Mouse (Mus musculus) midbrain, embryonic 16.5 days (tissue): Measurements from ENCODE around the gene Dennd1a. TPM values are rescaled to one million over a fixed set of nuclear protein-coding genes. Genes with fewer than 3 reads are reported as not detected.

Experiments used
- ATAC-seq: fragments of 200-750 bp; cut with Nextera tagmentation; 2 replicates; pipeline ENCODE4 v1.8.0; 2017; ENCODE audit warnings: moderate TSS enrichment
- H3K27ac ChIP-seq: fragments of 300-500 bp; sonication (generic); 2 replicates; pipeline ENCODE4 v1.5.1; 2014; ENCODE audit warnings: mild to moderate bottlenecking, low read length, mixed read lengths
- H3K27me3 ChIP-seq: fragments of 300-500 bp; sonication (generic); 2 replicates; pipeline ENCODE4 v1.6.1; 2014; ENCODE audit warnings: low read depth, low read length, mixed read lengths; ENCODE audit not compliant: control insufficient read depth, insufficient read depth
- H3K36me3 ChIP-seq: fragments of 300-500 bp; sonication (generic); 2 replicates; pipeline ENCODE4 v1.6.1; 2014; ENCODE audit warnings: mild to moderate bottlenecking, low read length, moderate library complexity, mixed read lengths; ENCODE audit not compliant: control insufficient read depth, insufficient read depth
- H3K4me1 ChIP-seq: fragments of 300-500 bp; sonication (generic); 2 replicates; pipeline ENCODE4 v1.6.1; 2014; ENCODE audit warnings: mild to moderate bottlenecking, low read length, mixed read lengths; ENCODE audit not compliant: control insufficient read depth, insufficient read depth
- H3K4me2 ChIP-seq: fragments of 300-500 bp; sonication (generic); 2 replicates; pipeline ENCODE4 v1.6.1; 2014; ENCODE audit warnings: mild to moderate bottlenecking, low read length, mixed read lengths
- H3K4me3 ChIP-seq: fragments of 300-500 bp; sonication (generic); 2 replicates; pipeline ENCODE4 v1.5.1; 2014; ENCODE audit warnings: low read depth, mild to moderate bottlenecking, low read length, moderate library complexity, mixed read lengths
- H3K9ac ChIP-seq: fragments of 300-500 bp; sonication (generic); 2 replicates; pipeline ENCODE4 v1.6.1; 2014; ENCODE audit warnings: low read depth, low read length, mixed read lengths
- H3K9me3 ChIP-seq: fragments of 300-500 bp; sonication (generic); replicated peaks from 2 replicates; pipeline ENCODE4 v1.6.1; 2014; ENCODE audit warnings: mild to moderate bottlenecking, low read length, mixed read lengths; ENCODE audit not compliant: control insufficient read depth, poor library complexity, severe bottlenecking
- WGBS: fragments of 180-500 bp; shearing (Covaris S2); extraction: QIAGEN DNeasy Blood & Tissue Kit; methylation state at CpG from one replicate; pipeline ENCODE4 v1.1.7; 2014; 5-methylcytosine and 5-hydroxymethylcytosine counted together
- polyA plus RNA-seq: library from polyadenylated mRNA; unstranded; fragments of >200 nt; fragmentation: Nextera tagmentation; extraction: Ambion mirVana; gene quantifications from 2 replicates; pipeline ENCODE4 v1.2.1, GENCODE M21; 2015

Gene Dennd1a
- polyA plus RNA-seq, 1 experiment from 2014 or later = 21.7 TPM

DNA sequence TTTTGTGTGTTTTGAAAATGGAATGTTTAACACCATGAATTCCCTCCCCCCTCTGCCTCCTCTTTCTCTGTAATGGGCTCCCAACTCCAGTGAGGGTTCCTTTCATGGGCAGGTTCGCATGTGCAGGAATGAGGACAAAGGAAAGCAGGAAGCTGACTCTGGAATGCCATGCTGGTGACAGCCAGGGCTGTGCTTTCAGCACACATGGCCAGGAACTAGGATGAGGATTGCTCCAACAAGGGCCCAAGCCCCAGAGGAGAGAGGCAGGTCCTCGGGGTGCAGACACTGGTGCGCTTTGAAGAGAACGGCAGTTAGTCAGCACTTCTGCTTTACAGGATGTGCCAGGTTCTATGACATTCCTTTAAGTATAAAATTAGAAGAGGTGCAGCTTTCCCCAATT is 444.5 kb downstream of the Dennd1a start:
- Histone ChIP-seq H3K4me3 (no peak overlapping the region), H3K36me3 (no peaks in the 10 kb centered on the region), H3K27ac (peak overlapping the region; percentile 83), H3K9ac (peak overlapping the region; percentile 34; the same call in 1 of the 2 replicates), H3K27me3 (no peaks in the 10 kb centered on the region), H3K9me3 (no peaks in the 10 kb centered on the region), H3K4me2 (no peak overlapping the region), H3K4me1 (peaks cover 18% of the 10 kb centered on the region)
- 16% methylated on average over 4 of the region's 4 CpGs for WGBS
- peak; percentile 69 for ATAC-seq

DNA sequence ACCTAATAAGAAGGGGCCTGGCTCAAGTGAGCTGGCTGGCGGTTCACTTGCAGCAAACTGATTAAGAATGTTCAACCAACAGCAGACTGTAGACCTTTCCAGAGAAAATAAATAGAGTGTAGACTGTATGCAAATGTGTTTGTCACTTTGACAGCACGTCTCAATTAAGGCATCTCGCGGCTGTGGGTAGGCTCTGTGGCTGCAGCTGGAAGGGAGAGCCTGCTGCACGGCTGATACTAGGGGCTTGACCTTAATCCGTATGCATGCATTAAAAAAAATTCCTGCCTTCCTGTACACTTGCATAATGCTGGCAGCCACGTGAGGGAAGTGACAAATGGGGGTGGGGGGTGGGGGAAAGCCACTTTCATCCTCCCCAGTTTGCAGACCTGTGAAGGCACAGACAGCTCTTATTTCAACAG is 445.0 kb downstream of the Dennd1a start:
- H3K9ac ChIP-seq = peak overlapping the region; percentile 34; the same call in 1 of the 2 replicates
- H3K27me3 ChIP-seq = no peaks in the 10 kb centered on the region
- H3K9me3 ChIP-seq = no peaks in the 10 kb centered on the region
- peak overlapping the region; percentile 2; the same call in 1 of the 2 replicates for H3K4me2 ChIP-seq
- H3K27ac ChIP-seq = peak overlapping the region; percentile 83
- peaks cover 18% of the 10 kb centered on the region for H3K4me1 ChIP-seq
- H3K36me3 ChIP-seq = no peaks in the 10 kb centered on the region
- ATAC-seq = peak; percentile 87
- WGBS = 3% methylated on average over 7 of the region's 7 CpGs
- no peak overlapping the region for H3K4me3 ChIP-seq

DNA sequence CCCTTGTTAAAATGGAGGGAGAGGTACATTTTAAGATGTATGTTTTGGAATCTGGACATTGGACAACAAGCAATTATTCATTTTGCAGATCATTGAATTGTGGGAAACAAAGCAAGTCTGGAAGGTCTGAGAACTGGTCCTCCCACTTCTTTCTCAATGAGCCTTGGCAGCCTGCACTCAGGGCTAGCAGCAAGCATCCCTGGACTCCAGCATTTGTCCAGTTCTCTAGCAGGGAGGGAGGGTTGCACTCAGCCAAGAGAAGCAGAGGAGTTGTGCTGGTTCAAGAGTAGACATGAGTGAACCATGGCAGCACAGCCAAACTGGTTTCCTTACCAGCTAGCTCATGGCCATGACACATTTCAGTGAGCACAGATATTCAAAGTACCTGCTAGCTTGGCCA is 447.3 kb downstream of the Dennd1a start:
- no peak for ATAC-seq
- Histone ChIP-seq H3K27ac (no peak overlapping the region), H3K9me3 (no peaks in the 10 kb centered on the region), H3K4me2 (no peak overlapping the region), H3K4me1 (peaks cover 18% of the 10 kb centered on the region), H3K4me3 (no peak overlapping the region), H3K36me3 (no peaks in the 10 kb centered on the region), H3K27me3 (no peaks in the 10 kb centered on the region), H3K9ac (no peak overlapping the region)

DNA sequence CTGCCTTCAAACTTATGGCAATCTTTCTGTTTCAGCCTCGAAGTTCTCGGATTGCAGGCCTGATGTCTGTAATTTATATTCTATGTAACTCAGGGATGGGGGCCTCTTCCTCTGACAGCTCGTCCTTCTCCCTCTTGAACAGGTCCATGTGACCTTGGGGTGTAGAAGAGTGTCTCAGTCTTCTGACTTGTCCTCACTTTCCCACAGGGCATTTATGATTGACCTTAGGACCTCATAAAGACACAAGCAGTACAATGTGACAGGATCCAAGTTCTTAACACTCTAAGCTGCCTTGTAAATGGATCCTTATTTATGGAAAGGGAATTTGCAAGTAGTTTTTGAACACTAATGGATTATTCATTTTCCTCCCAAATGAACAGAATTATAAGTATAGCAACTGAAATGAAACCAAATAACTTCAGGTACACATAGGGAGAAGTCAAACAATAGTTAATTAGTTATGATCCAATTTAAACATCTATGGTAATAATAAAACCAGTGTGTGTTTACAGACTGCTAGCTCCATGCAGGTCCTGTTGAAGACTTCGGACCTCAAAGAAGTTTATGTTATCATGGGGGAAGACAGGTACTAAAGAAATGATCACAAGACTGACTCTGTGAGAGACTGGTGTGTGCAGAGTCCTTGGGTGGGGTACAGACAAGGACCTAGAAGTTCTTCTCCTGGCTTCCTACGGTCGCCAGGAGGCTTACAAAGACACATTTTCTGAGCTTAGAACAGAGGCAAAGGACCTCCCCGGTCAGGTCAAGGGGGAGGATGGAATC is 448.8 kb downstream of the Dennd1a start:
- Histone ChIP-seq H3K9me3 (no peaks in the 10 kb centered on the region), H3K36me3 (no peaks in the 10 kb centered on the region), H3K27me3 (no peaks in the 10 kb centered on the region), H3K4me3 (no peak overlapping the region), H3K4me2 (no peak overlapping the region), H3K4me1 (peaks cover 16% of the 10 kb centered on the region), H3K9ac (no peak overlapping the region), H3K27ac (no peak overlapping the region)
- ATAC-seq = no peak
- WGBS = 90% methylated on average over 7 of the region's 7 CpGs

DNA sequence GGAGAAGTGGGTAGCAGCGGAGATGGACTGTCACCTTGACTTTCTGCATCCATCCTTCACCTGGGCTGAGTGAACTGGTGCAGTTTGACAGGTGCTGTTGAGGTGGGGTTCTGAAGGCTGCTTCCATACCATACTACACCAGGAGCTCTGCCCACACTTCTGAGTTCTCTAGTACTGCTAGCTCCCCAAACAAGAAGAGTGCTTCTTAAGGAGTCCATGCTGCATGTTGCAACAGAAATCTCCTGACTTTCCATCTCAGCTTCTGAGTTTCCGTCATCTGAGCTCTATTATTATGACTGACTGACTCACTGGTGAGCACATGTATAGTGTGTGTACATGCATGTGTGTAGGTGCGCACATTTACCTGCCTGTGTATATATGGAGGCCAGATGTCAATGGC is 449.6 kb downstream of the Dennd1a start:
- Histone ChIP-seq H3K27me3 (no peaks in the 10 kb centered on the region), H3K36me3 (no peaks in the 10 kb centered on the region), H3K4me1 (peaks cover 9% of the 10 kb centered on the region), H3K4me2 (no peak overlapping the region), H3K27ac (no peak overlapping the region), H3K4me3 (no peak overlapping the region), H3K9ac (no peak overlapping the region), H3K9me3 (no peaks in the 10 kb centered on the region)
- WGBS = 95% methylated on average over 3 of the region's 3 CpGs
- ATAC-seq = no peak

DNA sequence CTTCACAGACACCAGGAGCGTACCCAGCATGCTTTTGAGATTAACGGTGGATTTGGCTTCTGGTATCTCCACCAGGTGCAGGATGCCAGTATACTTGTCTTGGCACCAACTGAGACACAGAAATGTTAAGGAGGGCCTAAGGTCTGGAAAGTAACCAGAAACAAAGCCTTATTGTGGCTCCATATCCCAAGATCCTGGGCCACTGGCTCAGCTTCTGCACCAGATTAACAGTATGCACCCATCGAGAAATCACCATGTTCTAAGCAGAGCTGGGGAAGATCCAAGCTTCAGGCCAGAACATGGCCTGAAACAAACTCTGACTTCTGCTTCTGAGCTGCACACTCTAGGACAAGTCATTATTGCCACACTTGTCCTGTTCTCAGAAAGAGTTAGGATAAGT is 450.3 kb downstream of the Dennd1a start:
- Histone ChIP-seq H3K4me2 (no peak overlapping the region), H3K27ac (no peak overlapping the region), H3K4me3 (no peak overlapping the region), H3K9me3 (no peaks in the 10 kb centered on the region), H3K9ac (no peak overlapping the region), H3K36me3 (no peaks in the 10 kb centered on the region), H3K4me1 (peaks cover 7% of the 10 kb centered on the region), H3K27me3 (no peaks in the 10 kb centered on the region)
- ATAC-seq = no peak
- 97% methylated on average over 3 of the region's 3 CpGs for WGBS

DNA sequence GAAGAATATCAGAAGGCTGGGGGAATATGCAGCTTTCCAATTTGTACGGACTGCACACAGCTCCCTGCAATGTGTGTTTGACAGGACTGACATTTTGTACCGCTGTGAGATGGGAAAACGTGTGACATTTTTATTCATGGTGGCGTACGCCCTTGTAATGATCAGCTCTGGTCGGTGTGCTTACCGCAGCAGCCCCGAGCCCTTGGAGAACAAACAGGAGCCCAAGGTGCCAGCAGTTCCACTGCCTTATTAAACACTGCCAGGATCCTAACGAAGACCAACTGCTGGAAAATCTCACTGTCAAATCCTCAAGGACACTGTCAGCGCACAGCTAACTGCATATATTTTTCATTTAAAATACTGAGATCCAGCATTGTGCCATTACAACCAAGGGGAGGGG is 454.9 kb downstream of the Dennd1a start:
- peak overlapping the region; percentile 23 for H3K27ac ChIP-seq

DNA sequence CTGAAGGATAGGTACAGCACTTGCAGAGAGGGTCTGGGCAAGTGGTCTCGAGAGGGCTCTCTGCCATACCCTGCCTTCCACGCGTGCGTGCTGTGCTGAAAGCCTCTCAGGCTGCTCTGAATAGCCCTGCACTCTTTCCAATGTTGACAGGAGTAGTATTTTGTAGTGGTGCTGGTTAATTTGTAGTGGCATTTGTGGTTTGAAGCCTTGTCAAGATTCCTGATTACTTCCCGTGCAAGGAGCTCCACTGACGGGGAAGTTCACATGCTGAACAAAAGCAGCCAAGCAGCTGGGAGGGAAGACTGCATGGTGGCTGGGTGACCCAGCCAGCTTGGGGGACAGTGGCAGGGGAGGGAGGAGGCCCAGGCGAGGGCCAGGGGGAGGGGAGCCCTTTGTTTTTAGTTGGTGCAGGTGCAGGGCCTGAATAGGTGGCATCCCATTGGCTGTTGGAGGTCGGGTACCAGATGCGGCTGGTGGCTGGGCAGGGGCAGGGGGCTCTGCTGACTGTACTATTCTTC is 457.4 kb downstream of the Dennd1a start:
- H3K36me3 ChIP-seq = no peaks in the 10 kb centered on the region
- ATAC-seq = 0 out of 2 replicates have a peak, but pooled peaks have one; percentile 22
- H3K27ac ChIP-seq = peak overlapping the region; percentile 38
- no peaks in the 10 kb centered on the region for H3K27me3 ChIP-seq
- H3K9ac ChIP-seq = no peak overlapping the region
- no peak overlapping the region for H3K4me3 ChIP-seq
- H3K9me3 ChIP-seq = no peaks in the 10 kb centered on the region
- no peak overlapping the region for H3K4me2 ChIP-seq
- WGBS = 19% methylated on average over 9 of the region's 9 CpGs
- H3K4me1 ChIP-seq = peaks cover 23% of the 10 kb centered on the region

More for the DNA sequence above, 454.9 kb downstream of the Dennd1a start:
- Histone ChIP-seq H3K4me2 (no peak overlapping the region), H3K4me3 (no peak overlapping the region), H3K36me3 (no peaks in the 10 kb centered on the region), H3K4me1 (peaks cover 23% of the 10 kb centered on the region), H3K9me3 (no peaks in the 10 kb centered on the region), H3K27me3 (no peaks in the 10 kb centered on the region), H3K9ac (no peak overlapping the region)
- ATAC-seq = peak; percentile 59
- 37% methylated on average over 10 of the region's 10 CpGs for WGBS

DNA sequence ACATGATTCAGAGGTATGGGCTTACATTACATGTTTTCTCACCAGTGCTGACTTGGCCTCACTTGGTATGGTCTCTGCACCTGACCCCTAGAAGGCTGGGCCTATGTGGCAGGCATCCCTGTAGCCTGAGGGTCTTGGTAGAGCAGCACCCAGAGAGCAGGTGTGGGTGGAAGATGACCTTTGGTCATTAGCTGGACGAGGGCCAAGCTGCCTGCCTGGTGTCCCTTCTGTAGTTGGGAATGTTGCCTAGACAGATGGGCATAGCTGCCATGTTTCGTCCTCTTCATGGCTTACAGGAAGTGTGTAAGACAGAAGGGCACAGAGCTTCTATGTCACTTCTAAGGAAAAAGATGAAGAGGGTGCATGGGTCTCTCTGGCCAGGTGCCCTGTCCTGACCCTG is 463.4 kb downstream of the Dennd1a start:
- H3K4me1 ChIP-seq = peaks cover 23% of the 10 kb centered on the region
- H3K36me3 ChIP-seq = no peaks in the 10 kb centered on the region
- no peak overlapping the region for H3K4me2 ChIP-seq
- H3K27me3 ChIP-seq = no peaks in the 10 kb centered on the region
- no peak overlapping the region for H3K27ac ChIP-seq
- H3K4me3 ChIP-seq = no peak overlapping the region
- no peak for ATAC-seq
- H3K9me3 ChIP-seq = no peaks in the 10 kb centered on the region
- no peak overlapping the region for H3K9ac ChIP-seq
- WGBS = 76% methylated on average over 2 of the region's 2 CpGs
